In genomic region chr17:57062011-57062521, GRCm38 (mm10) we compare ENCODE assay signal across 8 mouse cellular contexts. TPM values are rescaled to one million over a fixed set of nuclear protein-coding genes. Genes with fewer than 3 reads are reported as not detected.
DNase-seq lines count a peak whose midpoint lies in the region; ATAC-seq lines count a peak whose summit lies in the region.

No protein-coding gene starts in this region.

- 2% methylated on average over 39 of the region's 39 CpGs for WGBS in heart, embryonic 11.5 days (ENCODE audit: insufficient replicate concordance)
- 2% methylated on average over 36 of the region's 39 CpGs for WGBS in intestine, embryonic 16.5 days
- 2% methylated on average over 39 of the region's 39 CpGs for whole genome bisulfite sequencing in liver, embryonic 15.5 days (ENCODE audit: insufficient replicate concordance)

- H3K27ac ChIP-seq in heart, embryonic 11.5 days (ENCODE audit: low read depth, low read length), result no peak overlapping the region
- peak overlapping the region; percentile 92 for H3K27ac ChIP-seq in intestine, embryonic 16.5 days (ENCODE audit: low read length)
- no peak overlapping the region; the same call in 1 of the 2 replicates for H3K27ac ChIP-seq in liver, embryonic 15.5 days (replicated peaks)

- no peaks in the 10 kb centered on the region for H3K36me3 ChIP-seq in heart, embryonic 11.5 days (ENCODE audit: control insufficient read depth, insufficient read depth, low read length)
- peaks cover 4% of the 10 kb centered on the region; the same call in 1 of the 2 replicates for H3K36me3 ChIP-seq in intestine, embryonic 16.5 days (ENCODE audit: control insufficient read depth, insufficient read depth, low read length)
- H3K36me3 ChIP-seq in liver, embryonic 15.5 days (replicated peaks), result no peaks in the 10 kb centered on the region

- H3K9ac ChIP-seq in heart, embryonic 11.5 days (ENCODE audit: low read depth, low read length), result no peak overlapping the region
- H3K9ac ChIP-seq in intestine, embryonic 16.5 days (ENCODE audit: low read depth, low read length), result peak overlapping the region; percentile 71
- 0 out of 2 replicates have a peak overlapping the region, but pooled peaks have one; percentile 6 for H3K9ac ChIP-seq in liver, embryonic 15.5 days

- H3K27me3 ChIP-seq in heart, embryonic 11.5 days (ENCODE audit: control insufficient read depth, insufficient read depth, low read length), result peaks cover 55% of the 10 kb centered on the region
- H3K27me3 ChIP-seq in intestine, embryonic 16.5 days (replicated peaks; ENCODE audit: control insufficient read depth, insufficient read depth, low read length), result peaks cover 19% of the 10 kb centered on the region
- peaks cover 79% of the 10 kb centered on the region for H3K27me3 ChIP-seq in liver, embryonic 15.5 days

- peaks cover 17% of the 10 kb centered on the region for H3K4me1 ChIP-seq in heart, embryonic 11.5 days (ENCODE audit: control insufficient read depth, insufficient read depth, low read length)
- peaks cover 23% of the 10 kb centered on the region for H3K4me1 ChIP-seq in intestine, embryonic 16.5 days (ENCODE audit: control insufficient read depth, insufficient read depth, low read length)
- H3K4me1 ChIP-seq in liver, embryonic 15.5 days (replicated peaks), result peaks cover 51% of the 10 kb centered on the region

- DNase-seq in heart, postnatal 25 days (ENCODE audit: low spot score), result no peak
- peak; percentile 62 to 71 for DNase-seq in cerebellum, postnatal 14 days
- DNase-seq in layer of hippocampus, adult 18-20 months (ENCODE audit: low spot score in 2 of 2), result no peak
- no peak for DNase-seq in c-Kit-positive CD71-positive TER-119-positive erythroid progenitor cells, embryonic 14.5 days (ENCODE audit: low spot score)

- H3K4me2 ChIP-seq in heart, embryonic 11.5 days, result peak overlapping the region; percentile 57
- peak overlapping the region; percentile 94 for H3K4me2 ChIP-seq in intestine, embryonic 16.5 days (ENCODE audit: low read depth, low read length)
- H3K4me2 ChIP-seq in liver, embryonic 15.5 days, result peak overlapping the region; percentile 60

- peak overlapping the region; percentile 31 for H3K4me3 ChIP-seq in heart, embryonic 11.5 days (ENCODE audit: low read depth, low read length)
- H3K4me3 ChIP-seq in intestine, embryonic 16.5 days (ENCODE audit: low read length), result peak overlapping the region; percentile 60
- H3K4me3 ChIP-seq in liver, embryonic 15.5 days (replicated peaks), result peak overlapping the region; percentile 50

- no peak for ATAC-seq in heart, embryonic 11.5 days (replicated peaks; ENCODE audit: insufficient number of reproducible peaks, low FRiP score, low TSS enrichment)
- peak; percentile 82 for ATAC-seq in intestine, embryonic 16.5 days
- ATAC-seq in liver, embryonic 15.5 days (ENCODE audit: insufficient read depth), result peak; percentile 17; the same call in 1 of the 2 replicates
- ATAC-seq in neutrophil, adult 5-6 weeks (ENCODE audit: extremely low read depth, insufficient number of reproducible peaks, low FRiP score, poor library complexity, severe bottlenecking), result 0 out of 2 replicates have a peak, but pooled peaks have one; percentile 2

- intact Hi-C loops in heart, postnatal 25 days (cut with DNase I), result loop anchor here (10.0 kb wide), 1 partner anchor 273 kb away; no protein-coding TSS in a partner anchor

- H3K9me3 ChIP-seq in heart, embryonic 11.5 days (replicated peaks; ENCODE audit: control insufficient read depth, low read length), result no peaks in the 10 kb centered on the region
- H3K9me3 ChIP-seq in intestine, embryonic 16.5 days (ENCODE audit: control insufficient read depth, low read length), result no peaks in the 10 kb centered on the region
- no peaks in the 10 kb centered on the region for H3K9me3 ChIP-seq in liver, embryonic 15.5 days (replicated peaks)

RNA-seq across cellular contexts. Expression of gene Slc25a23, which starts 2.4 kb away (rescaled TPM):
- polyA plus RNA-seq in heart, embryonic 11.5 days (2014; fragmentation: Nextera tagmentation; extraction: Ambion mirVana), result 11.6 and 13.3 TPM in 2 replicates
- total RNA-seq in heart, postnatal 25 days (2021), result 10 to 100 TPM; 65.1 to 75.0 TPM
- polyA plus RNA-seq in intestine, embryonic 16.5 days (2015; fragmentation: Nextera tagmentation; extraction: Ambion mirVana), result 5.7 and 6.7 TPM in 2 replicates
- 4.9 and 7.0 TPM in 2 replicates for polyA plus RNA-seq in liver, embryonic 15.5 days (2015; fragmentation: Nextera tagmentation; extraction: Ambion mirVana)
- 3.4 and 3.6 TPM in 2 replicates for total RNA-seq in neutrophil, adult 5-6 weeks (2017)
- total RNA-seq in layer of hippocampus, adult 18-20 months (2021), result 100 to 1,000 TPM; 374 to 393 TPM

RNA-seq across cellular contexts. Expression of gene Crb3, which starts 3.2 kb away (rescaled TPM):
- 0.31 and 0.72 TPM in 2 replicates for polyA plus RNA-seq in heart, embryonic 11.5 days (2014; fragmentation: Nextera tagmentation; extraction: Ambion mirVana)
- total RNA-seq in heart, postnatal 25 days (2021), result under 1 TPM in 1 of 2 experiments, not detected in 1; 0.78 TPM
- 113 TPM in 2 replicates for polyA plus RNA-seq in intestine, embryonic 16.5 days (2015; fragmentation: Nextera tagmentation; extraction: Ambion mirVana)
- polyA plus RNA-seq in liver, embryonic 15.5 days (2015; fragmentation: Nextera tagmentation; extraction: Ambion mirVana), result 11.1 and 11.2 TPM in 2 replicates
- total RNA-seq in neutrophil, adult 5-6 weeks (2017), result 3.3 TPM in 2 replicates
- total RNA-seq in layer of hippocampus, adult 18-20 months (2021), result 1 to 10 TPM in 1 of 2 experiments, under 1 TPM in 1; 0.71 to 1.2 TPM

RNA-seq across cellular contexts. Expression of gene Dennd1c, which starts 16.2 kb away (rescaled TPM):
- 0.49 and 0.58 TPM in 2 replicates for polyA plus RNA-seq in heart, embryonic 11.5 days (2014; fragmentation: Nextera tagmentation; extraction: Ambion mirVana)
- total RNA-seq in heart, postnatal 25 days (2021), result 1 to 10 TPM in 1 of 2 experiments, under 1 TPM in 1; 0.96 to 2.1 TPM
- 7.4 and 8.1 TPM in 2 replicates for polyA plus RNA-seq in intestine, embryonic 16.5 days (2015; fragmentation: Nextera tagmentation; extraction: Ambion mirVana)
- 2.6 and 4.2 TPM in 2 replicates for polyA plus RNA-seq in liver, embryonic 15.5 days (2015; fragmentation: Nextera tagmentation; extraction: Ambion mirVana)
- total RNA-seq in neutrophil, adult 5-6 weeks (2017), result 145 and 158 TPM in 2 replicates
- total RNA-seq in layer of hippocampus, adult 18-20 months (2021), result 1 to 10 TPM; 1.1 to 1.4 TPM

RNA-seq across cellular contexts. Expression of gene Slc25a41, which starts 20.6 kb away (rescaled TPM):
- polyA plus RNA-seq in heart, embryonic 11.5 days (2014; fragmentation: Nextera tagmentation; extraction: Ambion mirVana), result not detected in 2 replicates
- not detected for total RNA-seq in heart, postnatal 25 days (2021)
- not detected in 2 replicates for polyA plus RNA-seq in intestine, embryonic 16.5 days (2015; fragmentation: Nextera tagmentation; extraction: Ambion mirVana)
- not detected in 2 replicates for polyA plus RNA-seq in liver, embryonic 15.5 days (2015; fragmentation: Nextera tagmentation; extraction: Ambion mirVana)
- not detected in 2 replicates for total RNA-seq in neutrophil, adult 5-6 weeks (2017)
- total RNA-seq in layer of hippocampus, adult 18-20 months (2021), result not detected

RNA-seq across cellular contexts. Expression of gene Tubb4a, which starts 25.5 kb away (rescaled TPM):
- 12.2 and 15.6 TPM in 2 replicates for polyA plus RNA-seq in heart, embryonic 11.5 days (2014; fragmentation: Nextera tagmentation; extraction: Ambion mirVana)
- 1 to 10 TPM; 3.2 to 3.3 TPM for total RNA-seq in heart, postnatal 25 days (2021)
- polyA plus RNA-seq in intestine, embryonic 16.5 days (2015; fragmentation: Nextera tagmentation; extraction: Ambion mirVana), result 20.3 and 22.6 TPM in 2 replicates
- 0.29 and 0.31 TPM in 2 replicates for polyA plus RNA-seq in liver, embryonic 15.5 days (2015; fragmentation: Nextera tagmentation; extraction: Ambion mirVana)
- 0.37 and 0.70 TPM in 2 replicates for total RNA-seq in neutrophil, adult 5-6 weeks (2017)
- total RNA-seq in layer of hippocampus, adult 18-20 months (2021), result 100 to 1,000 TPM; 515 to 565 TPM

Comparison
In these comparisons a context has a peak if more than half of its experiments do, and no peak if none do; other contexts are left out.
1. DNase-seq: peak in cerebellum, postnatal 14 days (2 of 2); none in heart, postnatal 25 days (single experiment), layer of hippocampus, adult 18-20 months (0 of 2) and c-Kit-positive CD71-positive TER-119-positive erythroid progenitor cells, embryonic 14.5 days (single experiment).
2. RNA of gene Slc25a23, which starts 2.4 kb away (total RNA-seq): 374 to 393 TPM in layer of hippocampus, adult 18-20 months and 65.1 to 75.0 TPM in heart, postnatal 25 days; 3.4 to 3.6 TPM in neutrophil, adult 5-6 weeks; every median in the first group is over 10 times any median in the second.
3. RNA of gene Dennd1c, which starts 16.2 kb away (total RNA-seq): 145 to 158 TPM in neutrophil, adult 5-6 weeks; 0.96 to 2.1 TPM in heart, postnatal 25 days and 1.1 to 1.4 TPM in layer of hippocampus, adult 18-20 months; every median in the first group is over 10 times any median in the second.
4. Peak in every context shown above with its lines, with median percentiles within 50 percentile points of each other: H3K4me2 ChIP-seq and H3K4me3 ChIP-seq.